Mouse (Mus musculus): ENCODE data around the gene Zbtb4.

DNA sequence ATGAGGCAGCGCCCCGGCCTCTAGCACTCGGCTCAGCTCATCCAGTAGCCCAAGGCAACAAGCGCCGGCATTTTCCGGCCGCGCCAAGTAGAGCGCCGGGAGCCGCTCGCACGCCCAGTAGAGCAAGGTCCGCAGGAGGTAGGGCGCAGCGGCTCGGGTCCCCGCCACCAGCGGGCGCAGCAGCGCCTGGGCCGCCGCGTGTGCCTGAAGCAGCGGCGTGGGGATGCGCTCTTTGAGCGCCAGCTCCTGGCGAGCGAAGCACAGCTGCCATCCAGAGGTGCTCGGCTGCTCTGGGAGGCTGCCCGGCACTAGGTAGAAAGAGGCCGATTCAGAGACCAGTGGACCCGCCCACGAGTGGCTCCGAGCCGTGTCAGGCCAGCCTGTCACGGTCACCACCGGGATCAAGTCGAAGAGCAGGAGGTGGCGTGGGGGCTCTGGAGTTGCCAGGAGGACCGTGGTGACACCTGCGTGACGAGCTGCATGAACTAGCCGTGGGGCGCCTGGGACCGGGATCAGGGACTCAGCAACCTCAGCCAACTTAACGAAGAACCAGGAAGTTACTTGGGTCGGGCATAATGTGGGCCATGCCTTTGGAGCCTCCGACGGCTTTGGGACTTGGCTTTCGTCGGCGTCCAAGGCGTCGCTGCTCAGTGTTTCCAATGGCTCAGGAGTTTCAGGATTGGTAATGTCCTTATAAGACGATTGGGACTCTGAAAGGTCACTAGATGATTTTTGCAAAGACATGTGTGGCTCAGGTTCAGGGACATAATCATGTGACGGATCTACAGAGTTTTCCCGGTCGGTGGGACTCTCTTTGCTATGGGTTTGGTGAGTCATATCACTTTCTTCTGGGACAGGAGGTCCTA lies 38.3 kb downstream of the Zbtb4 start:
- TF ChIP-seq EP300 (optimal IDR thresholded peaks at IDR 0.05) (no peak), CTCF (IDR thresholded peaks at IDR 0.05; ENCODE audit: low read depth) (peak; percentile 83)

All from stomach, postnatal 0 days (tissue).